Mouse (Mus musculus) liver, embryonic 12.5 days (tissue): ENCODE results near the gene Dst. TPM values are rescaled to one million over a fixed set of nuclear protein-coding genes. Genes with fewer than 3 reads are reported as not detected.

Experiments
- ATAC-seq: fragments of 200-750 bp; cut with Nextera tagmentation; 2 replicates; pipeline ENCODE4 v1.8.0; 2017; ENCODE audit warnings: moderate number of reproducible peaks, mild to moderate bottlenecking, moderate library complexity
- H3K27ac ChIP-seq: fragments of 300-500 bp; sonication (generic); 2 replicates; pipeline ENCODE4 v1.5.1; 2016; ENCODE audit warnings: mild to moderate bottlenecking
- H3K27me3 ChIP-seq: fragments of 300-500 bp; sonication (generic); replicated peaks from 2 replicates; pipeline ENCODE4 v1.6.1; 2016; ENCODE audit warnings: mild to moderate bottlenecking, moderate library complexity
- H3K36me3 ChIP-seq: fragments of 300-500 bp; sonication (generic); 2 replicates; pipeline ENCODE4 v1.6.1; 2016; ENCODE audit warnings: mild to moderate bottlenecking, moderate library complexity
- H3K4me1 ChIP-seq: fragments of 300-500 bp; sonication (generic); 2 replicates; pipeline ENCODE4 v1.6.1; 2016
- H3K4me2 ChIP-seq: fragments of 300-500 bp; sonication (generic); 2 replicates; pipeline ENCODE4 v1.6.1; 2016; ENCODE audit warnings: mild to moderate bottlenecking, moderate library complexity
- H3K4me3 ChIP-seq: fragments of 300-500 bp; sonication (generic); 2 replicates; pipeline ENCODE4 v1.5.1; 2016; ENCODE audit warnings: mild to moderate bottlenecking, moderate library complexity
- H3K9ac ChIP-seq: fragments of 300-500 bp; sonication (generic); 2 replicates; pipeline ENCODE4 v1.6.1; 2016; ENCODE audit warnings: mild to moderate bottlenecking, moderate library complexity
- H3K9me3 ChIP-seq: fragments of 300-500 bp; sonication (generic); replicated peaks from 2 replicates; pipeline ENCODE4 v1.6.1; 2016; ENCODE audit warnings: mild to moderate bottlenecking, moderate library complexity
- WGBS: fragments of 180-500 bp; shearing (Covaris S2); methylation state at CpG from one replicate; pipeline ENCODE4 v1.1.7; 2016; ENCODE audit not compliant: insufficient replicate concordance; 5-methylcytosine and 5-hydroxymethylcytosine counted together
- polyA plus RNA-seq: library from polyadenylated mRNA; unstranded; fragments of >200 nt; fragmentation: Nextera tagmentation; extraction: Ambion mirVana; gene quantifications from 2 replicates; pipeline ENCODE4 v1.2.1, GENCODE M21; 2016

The Dst gene
- polyA plus RNA-seq, 1 experiment from 2014 or later: 5.4 TPM

GRCm38 (mm10) chr1:34096923-34097322 lies 188.9 kb downstream of the Dst start:
- Histone ChIP-seq H3K27ac (no peak overlapping the region), H3K4me2 (no peak overlapping the region), H3K36me3 (no peaks in the 10 kb centered on the region), H3K9me3 (no peaks in the 10 kb centered on the region), H3K4me1 (no peaks in the 10 kb centered on the region), H3K27me3 (no peaks in the 10 kb centered on the region), H3K4me3 (no peak overlapping the region), H3K9ac (no peak overlapping the region)
- no peak for ATAC-seq
- 65% methylated on average over 3 of the region's 3 CpGs for WGBS

- no peak overlapping the region for H3K27ac ChIP-seq
- H3K4me2 ChIP-seq: no peak overlapping the region
- no peak overlapping the region for H3K9ac ChIP-seq
- no peak for ATAC-seq
- H3K4me3 ChIP-seq: no peak overlapping the region
- H3K4me1 ChIP-seq: no peaks in the 10 kb centered on the region
- no peaks in the 10 kb centered on the region for H3K9me3 ChIP-seq
- H3K36me3 ChIP-seq: no peaks in the 10 kb centered on the region
- 47% methylated on average over 4 of the region's 4 CpGs for WGBS
- H3K27me3 ChIP-seq: no peaks in the 10 kb centered on the region
Measured at GRCm38 (mm10) chr1:34097640-34098039, 189.6 kb downstream of the Dst start.

- no peak overlapping the region for H3K27ac ChIP-seq
- H3K27me3 ChIP-seq: no peaks in the 10 kb centered on the region
- no peak overlapping the region for H3K4me3 ChIP-seq
- WGBS: 73% methylated on average over 3 of the region's 3 CpGs
- H3K4me1 ChIP-seq: 0 out of 2 replicates have a peak, but pooled peaks cover 8% of the 10 kb centered on the region
- H3K9me3 ChIP-seq: no peaks in the 10 kb centered on the region
- no peak overlapping the region for H3K4me2 ChIP-seq
- H3K9ac ChIP-seq: no peak overlapping the region
- ATAC-seq: no peak
- H3K36me3 ChIP-seq: no peaks in the 10 kb centered on the region
Measured at GRCm38 (mm10) chr1:34099439-34099838, 191.4 kb downstream of the Dst start.

- ATAC-seq: no peak
- WGBS: 70% methylated on average over 4 of the region's 4 CpGs
- peaks cover 12% of the 10 kb centered on the region; the same call in 1 of the 2 replicates for H3K4me1 ChIP-seq
- no peaks in the 10 kb centered on the region for H3K36me3 ChIP-seq
- no peak overlapping the region for H3K4me3 ChIP-seq
- no peaks in the 10 kb centered on the region for H3K27me3 ChIP-seq
- H3K27ac ChIP-seq: no peak overlapping the region
- H3K9me3 ChIP-seq: no peaks in the 10 kb centered on the region
- no peak overlapping the region for H3K9ac ChIP-seq
- H3K4me2 ChIP-seq: no peak overlapping the region
Measured at GRCm38 (mm10) chr1:34100385-34100784, 192.4 kb downstream of the Dst start.

- Histone ChIP-seq H3K4me1 (peaks cover 12% of the 10 kb centered on the region; the same call in 1 of the 2 replicates), H3K27me3 (no peaks in the 10 kb centered on the region), H3K4me2 (no peak overlapping the region), H3K9ac (no peak overlapping the region), H3K4me3 (no peak overlapping the region), H3K9me3 (no peaks in the 10 kb centered on the region), H3K36me3 (no peaks in the 10 kb centered on the region), H3K27ac (no peak overlapping the region)
- no peak for ATAC-seq
- WGBS: 81% methylated on average over 2 of the region's 2 CpGs
Measured at GRCm38 (mm10) chr1:34102604-34103003, 194.6 kb downstream of the Dst start.

- Histone ChIP-seq H3K27ac (no peak overlapping the region; the same call in 1 of the 2 replicates), H3K4me2 (peak overlapping the region; percentile 5; the same call in 1 of the 2 replicates), H3K9ac (no peak overlapping the region), H3K9me3 (no peaks in the 10 kb centered on the region), H3K27me3 (no peaks in the 10 kb centered on the region), H3K36me3 (no peaks in the 10 kb centered on the region), H3K4me1 (peaks cover 12% of the 10 kb centered on the region; the same call in 1 of the 2 replicates), H3K4me3 (no peak overlapping the region)
- ATAC-seq: 0 out of 2 replicates have a peak, but pooled peaks have one; percentile 27
- WGBS: 60% methylated on average over 3 of the region's 3 CpGs
Measured at GRCm38 (mm10) chr1:34103176-34103575, 195.2 kb downstream of the Dst start.

- H3K4me1 ChIP-seq: peaks cover 12% of the 10 kb centered on the region; the same call in 1 of the 2 replicates
- H3K4me3 ChIP-seq: no peak overlapping the region
- no peak overlapping the region for H3K9ac ChIP-seq
- ATAC-seq: peak; percentile 69
- no peak overlapping the region; the same call in 1 of the 2 replicates for H3K27ac ChIP-seq
- WGBS: 4% methylated on average over 3 of the region's 3 CpGs
- no peaks in the 10 kb centered on the region for H3K36me3 ChIP-seq
- peak overlapping the region; percentile 5; the same call in 1 of the 2 replicates for H3K4me2 ChIP-seq
- H3K27me3 ChIP-seq: no peaks in the 10 kb centered on the region
- H3K9me3 ChIP-seq: no peaks in the 10 kb centered on the region
Measured at GRCm38 (mm10) chr1:34103713-34104172, 195.7 kb downstream of the Dst start.

GRCm38 (mm10) chr1:34104846-34105245 lies 196.8 kb downstream of the Dst start:
- no peak overlapping the region for H3K4me2 ChIP-seq
- WGBS: 27% methylated on average over 8 of the region's 8 CpGs
- no peaks in the 10 kb centered on the region for H3K27me3 ChIP-seq
- peaks cover 12% of the 10 kb centered on the region; the same call in 1 of the 2 replicates for H3K4me1 ChIP-seq
- H3K9ac ChIP-seq: no peak overlapping the region
- H3K9me3 ChIP-seq: no peaks in the 10 kb centered on the region
- H3K36me3 ChIP-seq: no peaks in the 10 kb centered on the region
- ATAC-seq: no peak
- 0 out of 2 replicates have a peak overlapping the region, but pooled peaks have one; percentile 30 for H3K27ac ChIP-seq
- H3K4me3 ChIP-seq: no peak overlapping the region

- 34% methylated on average over 8 of the region's 8 CpGs for WGBS
- Histone ChIP-seq H3K4me3 (no peak overlapping the region), H3K27ac (no peak overlapping the region), H3K36me3 (no peaks in the 10 kb centered on the region), H3K9me3 (no peaks in the 10 kb centered on the region), H3K9ac (no peak overlapping the region), H3K4me1 (peaks cover 12% of the 10 kb centered on the region; the same call in 1 of the 2 replicates), H3K27me3 (no peaks in the 10 kb centered on the region), H3K4me2 (no peak overlapping the region)
- ATAC-seq: no peak
Measured at GRCm38 (mm10) chr1:34106606-34107005, 198.6 kb downstream of the Dst start.

GRCm38 (mm10) chr1:34107076-34107475 lies 199.1 kb downstream of the Dst start:
- Histone ChIP-seq H3K9ac (no peak overlapping the region), H3K4me1 (peaks cover 12% of the 10 kb centered on the region; the same call in 1 of the 2 replicates), H3K27ac (no peak overlapping the region), H3K4me3 (no peak overlapping the region), H3K36me3 (no peaks in the 10 kb centered on the region), H3K27me3 (no peaks in the 10 kb centered on the region), H3K4me2 (no peak overlapping the region), H3K9me3 (no peaks in the 10 kb centered on the region)
- 53% methylated on average over 8 of the region's 8 CpGs for WGBS
- ATAC-seq: no peak

- Histone ChIP-seq H3K27ac (no peak overlapping the region), H3K27me3 (no peaks in the 10 kb centered on the region), H3K9me3 (no peaks in the 10 kb centered on the region), H3K4me2 (no peak overlapping the region), H3K9ac (no peak overlapping the region), H3K4me1 (peaks cover 4% of the 10 kb centered on the region; the same call in 1 of the 2 replicates), H3K4me3 (no peak overlapping the region), H3K36me3 (no peaks in the 10 kb centered on the region)
- WGBS: 57% methylated on average over 6 of the region's 6 CpGs
- no peak for ATAC-seq
Measured at GRCm38 (mm10) chr1:34109599-34110210, 201.7 kb downstream of the Dst start.

GRCm38 (mm10) chr1:34110862-34111261 lies 202.8 kb downstream of the Dst start:
- Histone ChIP-seq H3K4me1 (no peaks in the 10 kb centered on the region; the same call in 1 of the 2 replicates), H3K36me3 (no peaks in the 10 kb centered on the region), H3K27me3 (no peaks in the 10 kb centered on the region), H3K9me3 (no peaks in the 10 kb centered on the region), H3K9ac (no peak overlapping the region), H3K4me3 (no peak overlapping the region), H3K4me2 (no peak overlapping the region), H3K27ac (no peak overlapping the region)
- WGBS: 41% methylated on average over 2 of the region's 2 CpGs
- ATAC-seq: no peak
